Mouse (Mus musculus): ENCODE data around the gene Ttc7b. TPM values are rescaled to one million over a fixed set of nuclear protein-coding genes. Genes with fewer than 3 reads are reported as not detected.

Ttc7b gene
- total RNA-seq, 2 experiments from 2014 or later = 2.1 to 6.5 TPM

- no peak for ATAC-seq (replicated peaks; ENCODE audit: low FRiP score, poor library complexity, severe bottlenecking)
Observed at GRCm38 (mm10) chr12:100358040-100358620, 162.5 kb downstream of the Ttc7b start.

- no peak for ATAC-seq (replicated peaks; ENCODE audit: low FRiP score, poor library complexity, severe bottlenecking)
Observed at GRCm38 (mm10) chr12:100356407-100356806, 164.2 kb downstream of the Ttc7b start.

DNA sequence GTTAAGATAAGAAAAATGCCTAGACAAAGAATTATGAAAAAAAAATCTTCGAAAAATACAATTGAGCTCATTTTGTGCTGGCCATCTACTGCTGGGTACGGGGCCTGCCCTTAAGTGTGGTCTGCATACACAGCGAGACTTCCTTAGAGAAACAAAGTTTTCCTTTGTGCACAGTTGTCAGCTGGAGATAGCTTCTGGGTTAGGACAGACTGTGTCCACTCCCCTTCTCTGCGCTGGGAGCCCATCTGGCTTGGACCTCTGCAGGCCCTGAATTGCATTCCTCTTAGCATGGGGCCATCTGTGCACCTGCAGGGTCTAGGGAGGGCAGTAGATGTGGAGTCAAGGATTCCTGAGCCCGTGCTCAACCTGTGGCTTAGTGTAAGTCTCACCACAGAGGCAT is 165.1 kb downstream of the Ttc7b start:
- ATAC-seq (replicated peaks; ENCODE audit: low FRiP score, poor library complexity, severe bottlenecking) = no peak

- ATAC-seq (replicated peaks; ENCODE audit: low FRiP score, poor library complexity, severe bottlenecking) = no peak
Observed at GRCm38 (mm10) chr12:100353954-100354353, 166.7 kb downstream of the Ttc7b start.

- ATAC-seq (replicated peaks; ENCODE audit: low FRiP score, poor library complexity, severe bottlenecking) = no peak
Observed at GRCm38 (mm10) chr12:100353075-100353782, 167.4 kb downstream of the Ttc7b start.

DNA sequence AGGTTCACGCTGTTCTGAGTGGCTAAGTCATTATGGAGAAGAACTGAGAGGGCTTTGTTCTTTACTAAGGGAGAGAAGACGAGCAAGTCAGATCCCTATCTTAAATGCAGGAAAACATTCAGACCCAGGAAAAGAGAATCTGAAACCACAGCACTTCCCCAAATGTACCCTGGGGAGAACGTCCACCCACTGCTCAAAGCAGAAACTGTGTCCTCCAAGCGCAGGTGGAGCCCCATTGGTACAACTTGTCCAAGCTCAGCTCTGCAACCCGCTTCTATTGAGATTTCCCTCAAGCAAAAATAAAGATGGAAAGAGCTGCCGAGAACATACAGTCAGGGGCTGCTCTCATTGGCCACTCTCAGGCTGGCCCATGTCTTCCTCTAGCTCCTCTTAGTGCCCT is 168.5 kb downstream of the Ttc7b start:
- no peak for ATAC-seq (replicated peaks; ENCODE audit: low FRiP score, poor library complexity, severe bottlenecking)

- no peak for ATAC-seq (replicated peaks; ENCODE audit: low FRiP score, poor library complexity, severe bottlenecking)
Observed at GRCm38 (mm10) chr12:100343554-100343953, 177.1 kb downstream of the Ttc7b start.

- no peak for ATAC-seq (replicated peaks; ENCODE audit: low FRiP score, poor library complexity, severe bottlenecking)
Observed at GRCm38 (mm10) chr12:100341614-100342013, 179.0 kb downstream of the Ttc7b start.

DNA sequence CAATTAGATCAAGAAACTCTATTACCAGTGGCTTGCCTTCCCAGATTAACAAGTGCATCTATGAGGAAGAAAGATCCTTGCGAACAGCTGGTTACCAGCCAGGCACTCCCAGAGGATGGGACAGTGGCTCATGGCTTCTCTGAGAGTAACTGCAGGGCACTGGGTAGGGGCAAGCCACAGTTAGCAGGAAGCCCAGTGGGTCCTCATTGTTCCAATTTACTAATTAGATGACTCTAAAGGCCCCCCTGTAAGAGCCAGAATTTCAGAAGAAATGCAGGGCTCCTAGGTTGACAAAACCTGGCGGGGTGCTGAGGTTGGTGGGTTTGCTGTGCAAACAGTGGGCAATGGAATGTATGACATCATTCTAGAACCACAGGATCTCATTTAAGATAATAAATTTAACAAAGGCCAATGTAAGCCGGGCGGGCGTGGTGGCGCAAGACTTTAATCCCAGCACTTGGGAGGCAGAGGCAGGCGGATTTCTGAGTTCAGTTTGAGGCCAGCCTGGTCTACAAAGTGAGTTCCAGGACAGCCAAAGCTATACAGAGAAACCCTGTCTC is 179.6 kb downstream of the Ttc7b start:
- ATAC-seq (replicated peaks; ENCODE audit: low FRiP score, poor library complexity, severe bottlenecking) = no peak

GRCm38 (mm10) chr12:100338055-100338454 is 182.6 kb downstream of the Ttc7b start:
- ATAC-seq (replicated peaks; ENCODE audit: low FRiP score, poor library complexity, severe bottlenecking) = no peak

DNA sequence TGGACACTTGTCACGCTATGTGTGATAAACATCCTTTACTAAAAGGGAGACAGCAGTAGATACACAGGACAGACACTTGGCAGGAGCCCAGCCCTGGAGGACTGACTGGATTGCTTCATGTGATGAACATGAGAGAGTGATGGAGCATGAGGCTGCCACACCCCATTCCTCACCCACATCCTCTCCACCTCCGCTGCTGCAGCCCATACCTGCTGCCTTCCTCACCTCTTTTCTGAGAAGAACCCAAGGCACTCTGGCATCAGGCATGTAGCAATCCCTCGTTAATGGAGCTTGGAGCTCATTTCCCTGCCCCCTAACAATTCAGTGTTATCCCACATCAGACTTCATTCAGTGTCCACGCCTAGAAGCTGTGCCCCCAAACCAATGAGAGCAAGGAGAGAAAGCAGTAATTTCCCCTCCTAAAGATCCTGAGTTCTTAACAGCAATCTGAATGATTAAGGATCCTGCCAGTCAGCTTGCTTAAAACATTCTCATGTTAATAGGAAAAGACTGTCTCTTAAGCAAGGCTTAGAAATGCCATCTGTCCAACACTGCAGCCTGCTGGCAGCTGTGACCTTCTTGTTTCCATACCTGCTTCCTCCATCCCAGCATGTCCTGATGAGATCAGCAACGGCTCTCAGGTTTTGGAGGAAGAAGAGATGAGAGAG is 183.1 kb downstream of the Ttc7b start:
- ATAC-seq (replicated peaks; ENCODE audit: low FRiP score, poor library complexity, severe bottlenecking) = no peak

GRCm38 (mm10) chr12:100336241-100336640 is 184.4 kb downstream of the Ttc7b start:
- 0 out of 2 replicates have a peak, but pooled peaks have one; percentile 41 for ATAC-seq (replicated peaks; ENCODE audit: low FRiP score, poor library complexity, severe bottlenecking)

- ATAC-seq (replicated peaks; ENCODE audit: low FRiP score, poor library complexity, severe bottlenecking) = no peak
Observed at GRCm38 (mm10) chr12:100331806-100332205, 188.8 kb downstream of the Ttc7b start.

GRCm38 (mm10) chr12:100330234-100330633 is 190.4 kb downstream of the Ttc7b start:
- ATAC-seq (replicated peaks; ENCODE audit: low FRiP score, poor library complexity, severe bottlenecking) = no peak

- no peak for ATAC-seq (replicated peaks; ENCODE audit: low FRiP score, poor library complexity, severe bottlenecking)
Observed at GRCm38 (mm10) chr12:100328998-100329397, 191.6 kb downstream of the Ttc7b start.

- ATAC-seq (replicated peaks; ENCODE audit: low FRiP score, poor library complexity, severe bottlenecking) = no peak
Observed at GRCm38 (mm10) chr12:100328557-100328956, 192.1 kb downstream of the Ttc7b start.

- no peak for ATAC-seq (replicated peaks; ENCODE audit: low FRiP score, poor library complexity, severe bottlenecking)
Observed at GRCm38 (mm10) chr12:100326732-100327131, 193.9 kb downstream of the Ttc7b start.

- ATAC-seq (replicated peaks; ENCODE audit: low FRiP score, poor library complexity, severe bottlenecking) = no peak
Observed at GRCm38 (mm10) chr12:100325618-100326017, 195.0 kb downstream of the Ttc7b start.

GRCm38 (mm10) chr12:100325212-100325611 is 195.4 kb downstream of the Ttc7b start:
- ATAC-seq (replicated peaks; ENCODE audit: low FRiP score, poor library complexity, severe bottlenecking) = no peak

DNA sequence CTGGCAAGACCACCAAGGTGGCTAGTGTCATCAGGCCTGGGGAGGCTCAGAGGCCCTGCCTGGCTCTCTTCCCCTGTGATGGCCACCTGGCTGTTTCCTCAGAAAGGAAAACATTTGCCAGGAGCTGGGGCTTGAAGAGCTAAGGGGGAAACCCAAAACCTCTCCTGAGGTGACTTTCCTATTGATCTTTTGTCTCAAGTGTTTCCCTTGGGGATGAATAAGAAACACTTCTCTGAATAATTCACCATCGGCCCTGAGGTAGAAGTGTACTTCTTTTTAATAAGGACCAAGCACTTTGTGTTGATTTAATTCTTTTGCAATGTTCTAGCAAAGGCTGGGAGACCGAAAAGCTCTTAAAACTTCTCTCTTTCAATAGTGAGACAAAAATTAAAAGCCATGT is 197.0 kb downstream of the Ttc7b start:
- ATAC-seq (replicated peaks; ENCODE audit: low FRiP score, poor library complexity, severe bottlenecking) = no peak

- no peak for ATAC-seq (replicated peaks; ENCODE audit: low FRiP score, poor library complexity, severe bottlenecking)
Observed at GRCm38 (mm10) chr12:100322225-100322624, 198.4 kb downstream of the Ttc7b start.
